Mouse (Mus musculus): ENCODE results near the gene Olfr1036. TPM values are rescaled to one million over a fixed set of nuclear protein-coding genes. Genes with fewer than 3 reads are reported as not detected.
"Not testable (repeated sequence)": the region's sequence is repeated elsewhere in the genome, so short reads cannot be mapped to it uniquely, and the experiment has no call there.

Olfr1036 gene
- total RNA-seq (2021): not detected
- long read RNA-seq, experiment 1: 0 reads
- long read RNA-seq, experiment 2: 0 reads

GRCm38 (mm10) chr2:86073692-86074091, at the start of gene Olfr1036:
Gene Olfr1036, plus strand, starts transcription at chr2:86073992.
- not testable (repeated sequence) for DNase-seq (ENCODE audit: low spot score in 2 of 2)

GRCm38 (mm10) chr2:86045561-86045960, 28.2 kb upstream of the Olfr1036 start, which contains the start of gene Olfr1034:
Gene Olfr1034, plus strand, starts transcription at chr2:86045861.
- no peak for DNase-seq (ENCODE audit: low spot score in 2 of 2)

GRCm38 (mm10) chr2:86050777-86051176, 23.0 kb upstream of the Olfr1036 start:
- DNase-seq (ENCODE audit: low spot score in 2 of 2): not testable (repeated sequence)

GRCm38 (mm10) chr2:86063766-86064165, 10.0 kb upstream of the Olfr1036 start:
- not testable (repeated sequence) for DNase-seq (ENCODE audit: low spot score in 2 of 2)

- no peak for DNase-seq (ENCODE audit: low spot score in 2 of 2)
Measured at GRCm38 (mm10) chr2:86070189-86070588, 3.6 kb upstream of the Olfr1036 start.

GRCm38 (mm10) chr2:86080478-86080877, 6.7 kb downstream of the Olfr1036 start:
- not testable (repeated sequence) for DNase-seq (ENCODE audit: low spot score in 2 of 2)

- no peak for DNase-seq (ENCODE audit: low spot score in 2 of 2)
Measured at GRCm38 (mm10) chr2:86087285-86087684, 13.5 kb downstream of the Olfr1036 start, which contains the start of gene Olfr1037. Gene Olfr1037, minus strand, starts transcription at chr2:86087385.

Other genes with a start within 250 kb of the Olfr1036 start
- not detected for gene Olfr1019, start 228.5 kb upstream of the Olfr1036 start, total RNA-seq (2021)
- not detected for gene Olfr1020, start 227.0 kb upstream of the Olfr1036 start, total RNA-seq (2021)
- not detected for gene Olfr1022, start 205.4 kb upstream of the Olfr1036 start, total RNA-seq (2021)
- not detected for gene Olfr1023, start 188.4 kb upstream of the Olfr1036 start, total RNA-seq (2021)
- gene Olfr1024, start 168.9 kb upstream of the Olfr1036 start, total RNA-seq (2021): not detected
- gene Olfr1025-ps1, start 158.8 kb upstream of the Olfr1036 start, total RNA-seq (2021): not detected
- not detected for gene Olfr1026, start 152.4 kb upstream of the Olfr1036 start, total RNA-seq (2021)
- not detected for gene Olfr1028, start 123.6 kb upstream of the Olfr1036 start, total RNA-seq (2021)
- gene Olfr1029, start 100.1 kb upstream of the Olfr1036 start, total RNA-seq (2021): not detected
- gene Olfr1030, start 94.7 kb upstream of the Olfr1036 start, total RNA-seq (2021): not detected
- gene Olfr1031, start 83.7 kb upstream of the Olfr1036 start, total RNA-seq (2021): not detected
- not detected for gene Olfr1032, start 68.5 kb upstream of the Olfr1036 start, total RNA-seq (2021)
- gene Olfr1033, start 53.4 kb upstream of the Olfr1036 start, total RNA-seq (2021): under 1 TPM; 0.08 to 0.10 TPM
- gene Olfr1034, start 28.1 kb upstream of the Olfr1036 start, total RNA-seq (2021): not detected
- not detected for gene Olfr1037, start 13.4 kb downstream of the Olfr1036 start, total RNA-seq (2021)
- gene Olfr1039, start 61.9 kb downstream of the Olfr1036 start, total RNA-seq (2021): not detected
- not detected for gene Olfr1040, start 72.7 kb downstream of the Olfr1036 start, total RNA-seq (2021)
- not detected for gene Olfr1042, start 87.8 kb downstream of the Olfr1036 start, total RNA-seq (2021)
- gene Olfr1043, start 93.5 kb downstream of the Olfr1036 start, total RNA-seq (2021): not detected
- not detected for gene Olfr1044, start 103.8 kb downstream of the Olfr1036 start, total RNA-seq (2021)
- not detected for gene Olfr52, start 111.7 kb downstream of the Olfr1036 start, total RNA-seq (2021)
- not detected for gene Olfr1045, start 129.0 kb downstream of the Olfr1036 start, total RNA-seq (2021)
- gene Olfr1046, start 145.3 kb downstream of the Olfr1036 start, total RNA-seq (2021): not detected
- gene Olfr1047, start 157.4 kb downstream of the Olfr1036 start, total RNA-seq (2021): not detected
- gene Olfr1048, start 166.3 kb downstream of the Olfr1036 start, total RNA-seq (2021): not detected
- gene Olfr1049, start 184.3 kb downstream of the Olfr1036 start, total RNA-seq (2021): not detected
- gene Olfr1051, start 205.1 kb downstream of the Olfr1036 start, total RNA-seq (2021): not detected
- gene Olfr1052, start 218.5 kb downstream of the Olfr1036 start, total RNA-seq (2021): not detected
- gene Olfr1053, start 241.3 kb downstream of the Olfr1036 start, total RNA-seq (2021): not detected

Data from gastrocnemius, postnatal 4 days (tissue).